Mouse (Mus musculus): Measurements from ENCODE around the gene Idnk. TPM values are rescaled to one million over a fixed set of nuclear protein-coding genes. Genes with fewer than 3 reads are reported as not detected.

Gene Idnk
- polyA plus RNA-seq, 1 experiment from 2014 or later, result 25.8 TPM

DNA sequence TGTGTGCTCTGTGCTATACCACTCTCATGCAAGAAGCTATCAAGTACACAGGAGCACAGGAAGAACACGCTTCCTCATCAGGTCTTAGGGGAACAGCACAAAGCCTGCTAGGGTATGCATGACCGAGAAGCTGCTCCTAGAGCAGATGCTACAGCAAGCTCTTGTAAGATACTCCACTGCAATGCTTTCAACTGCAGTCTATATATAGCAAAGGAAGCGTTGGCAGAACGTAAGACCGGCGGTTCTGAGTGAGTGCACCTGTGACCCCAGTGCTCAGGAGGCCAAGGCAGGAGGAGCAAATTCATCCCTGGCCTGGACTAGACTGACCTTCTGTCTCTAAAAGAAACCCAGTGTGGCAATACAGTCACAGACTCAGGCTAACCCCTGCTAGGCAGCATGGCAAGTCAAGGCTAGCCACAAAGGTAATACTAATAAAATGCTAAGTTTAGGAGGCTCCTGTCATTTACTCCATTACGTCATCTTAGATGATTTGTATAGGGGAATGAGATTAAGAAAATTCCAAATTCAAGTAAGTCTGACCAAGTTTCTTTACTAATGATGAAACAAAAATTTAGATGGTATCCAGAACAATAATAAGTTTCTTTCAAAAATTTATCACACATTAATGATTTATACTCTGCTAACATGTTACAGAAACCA lies 40.7 kb downstream of the Idnk start:
- Histone ChIP-seq H3K27me3 (replicated peaks) (no peaks in the 10 kb centered on the region), H3K9me3 (replicated peaks) (no peaks in the 10 kb centered on the region), H3K27ac (no peak overlapping the region), H3K4me1 (peaks cover 8% of the 10 kb centered on the region), H3K4me2 (no peak overlapping the region), H3K36me3 (peaks cover 46% of the 10 kb centered on the region), H3K4me3 (no peak overlapping the region), H3K9ac (no peak overlapping the region)
- WGBS (ENCODE audit: insufficient replicate concordance), result 86% methylated on average over 7 of the region's 7 CpGs
- no peak for ATAC-seq

DNA sequence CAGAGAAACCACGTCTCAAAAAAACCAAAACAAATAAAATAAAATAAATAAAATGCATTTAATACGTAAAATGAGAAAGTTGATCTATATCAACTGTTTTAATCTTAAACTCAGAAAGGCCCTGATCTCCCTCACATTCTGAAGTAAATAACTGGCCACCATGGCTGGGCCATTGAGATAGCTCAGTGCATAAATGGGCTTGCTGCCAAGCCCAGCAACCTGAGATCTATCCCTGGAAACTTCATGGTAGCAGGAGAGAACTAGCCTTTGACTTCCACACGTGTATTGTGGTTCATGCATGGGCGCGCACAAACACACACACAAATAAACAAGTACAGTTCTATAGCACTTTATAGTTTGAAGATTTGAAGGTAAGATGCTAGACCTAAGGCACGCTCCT lies 43.9 kb downstream of the Idnk start:
- 75% methylated on average over 6 of the region's 6 CpGs for WGBS (ENCODE audit: insufficient replicate concordance)
- no peak for ATAC-seq
- Histone ChIP-seq H3K27me3 (replicated peaks) (no peaks in the 10 kb centered on the region), H3K4me3 (no peak overlapping the region), H3K9me3 (replicated peaks) (no peaks in the 10 kb centered on the region), H3K4me2 (no peak overlapping the region), H3K36me3 (peaks cover 19% of the 10 kb centered on the region), H3K4me1 (peaks cover 21% of the 10 kb centered on the region), H3K27ac (no peak overlapping the region), H3K9ac (no peak overlapping the region)

DNA sequence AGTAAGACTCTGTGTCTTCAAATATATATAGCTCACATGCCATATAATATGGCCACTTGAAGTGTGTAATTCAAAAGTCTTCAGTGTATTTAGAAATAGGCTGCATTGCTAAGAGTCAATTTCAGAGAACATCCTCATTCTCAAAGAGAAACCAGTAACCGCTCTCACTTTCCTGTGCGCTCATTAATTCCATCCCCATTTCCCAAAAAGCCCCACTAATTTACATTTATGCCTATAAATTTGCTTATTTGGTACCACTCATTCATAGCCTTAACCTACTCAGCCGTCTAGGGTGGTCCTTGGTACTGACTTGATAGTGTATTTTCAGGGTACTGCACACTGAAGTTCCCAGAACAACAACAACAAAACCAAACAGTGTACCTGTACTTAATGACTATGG lies 44.5 kb downstream of the Idnk start:
- 90% methylated on average over 3 of the region's 3 CpGs for WGBS (ENCODE audit: insufficient replicate concordance)
- ATAC-seq, result no peak
- Histone ChIP-seq H3K4me3 (no peak overlapping the region), H3K27me3 (replicated peaks) (no peaks in the 10 kb centered on the region), H3K9me3 (replicated peaks) (no peaks in the 10 kb centered on the region), H3K27ac (no peak overlapping the region), H3K4me1 (peaks cover 25% of the 10 kb centered on the region), H3K4me2 (no peak overlapping the region), H3K9ac (no peak overlapping the region), H3K36me3 (peaks cover 13% of the 10 kb centered on the region)

DNA sequence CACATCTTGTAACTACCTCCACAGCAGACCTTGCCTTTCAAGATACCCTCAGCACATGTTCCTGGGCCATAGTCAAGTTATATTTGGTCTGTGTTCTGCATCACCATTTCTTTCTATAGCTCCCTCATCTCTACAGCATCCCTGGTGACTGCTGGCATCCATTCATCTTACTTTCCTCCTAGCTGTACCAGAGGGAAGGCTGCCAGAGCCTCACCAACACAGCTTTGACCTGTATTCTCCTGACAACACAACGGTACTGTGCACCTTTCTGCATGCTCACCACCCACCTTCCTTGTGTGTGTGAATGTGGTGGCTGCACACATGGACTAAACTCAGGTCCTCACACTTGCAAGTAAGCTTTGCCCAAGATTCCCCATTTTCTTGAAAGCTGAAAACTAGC lies 45.5 kb downstream of the Idnk start:
- H3K4me2 ChIP-seq, result no peak overlapping the region
- H3K27me3 ChIP-seq (replicated peaks), result no peaks in the 10 kb centered on the region
- H3K4me3 ChIP-seq, result no peak overlapping the region
- no peak for ATAC-seq
- WGBS (ENCODE audit: insufficient replicate concordance), result 78% methylated on average over 1 of the region's 1 CpGs
- peaks cover 3% of the 10 kb centered on the region for H3K36me3 ChIP-seq
- H3K4me1 ChIP-seq, result peaks cover 24% of the 10 kb centered on the region
- no peaks in the 10 kb centered on the region for H3K9me3 ChIP-seq (replicated peaks)
- H3K27ac ChIP-seq, result no peak overlapping the region
- H3K9ac ChIP-seq, result no peak overlapping the region

DNA sequence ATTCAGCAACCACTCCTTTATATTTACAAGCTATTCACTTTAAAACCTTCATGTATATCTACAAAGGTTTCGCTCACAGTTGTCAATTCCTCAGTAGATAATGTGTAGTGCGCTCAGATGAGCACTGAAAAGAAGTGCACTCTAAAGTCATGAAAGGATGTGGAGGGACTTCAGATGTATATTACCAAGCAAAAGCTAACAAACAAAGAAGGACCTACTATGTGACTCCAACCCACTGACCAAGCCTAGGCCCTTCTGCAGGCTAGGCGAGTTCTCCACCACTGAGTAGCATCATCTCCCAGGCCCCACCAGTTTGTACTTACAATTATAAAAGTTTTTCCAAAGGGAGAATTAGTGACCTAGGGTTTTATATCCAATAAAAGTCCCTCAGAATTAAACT lies 46.8 kb downstream of the Idnk start:
- no peak overlapping the region for H3K4me2 ChIP-seq
- H3K27me3 ChIP-seq (replicated peaks), result no peaks in the 10 kb centered on the region
- no peak for ATAC-seq
- H3K27ac ChIP-seq, result no peak overlapping the region
- H3K4me3 ChIP-seq, result no peak overlapping the region
- H3K36me3 ChIP-seq, result no peaks in the 10 kb centered on the region
- H3K9ac ChIP-seq, result no peak overlapping the region
- H3K4me1 ChIP-seq, result peaks cover 30% of the 10 kb centered on the region
- no peaks in the 10 kb centered on the region for H3K9me3 ChIP-seq (replicated peaks)
- WGBS (ENCODE audit: insufficient replicate concordance), result 83% methylated on average over 3 of the region's 3 CpGs

DNA sequence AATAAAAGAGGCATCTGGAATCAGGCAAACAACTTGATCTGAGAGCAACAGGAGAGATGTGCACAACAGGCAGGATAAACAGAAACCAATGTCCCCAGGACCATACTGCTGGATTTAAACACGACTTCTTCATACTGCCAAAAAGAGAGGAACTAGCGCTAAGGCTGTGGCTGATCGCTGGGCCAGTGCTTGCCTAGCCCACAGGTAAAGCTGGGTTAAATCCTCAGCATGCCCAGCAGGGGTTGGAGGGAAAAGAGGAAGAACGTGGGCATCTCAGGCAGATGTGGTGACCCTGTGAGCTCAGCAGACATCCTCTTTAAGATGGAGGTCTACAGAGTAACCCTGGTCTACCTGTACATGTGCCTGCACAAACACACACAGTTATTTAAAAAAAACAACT lies 47.5 kb downstream of the Idnk start:
- ATAC-seq, result no peak
- WGBS (ENCODE audit: insufficient replicate concordance), result 35% methylated on average over 4 of the region's 4 CpGs
- Histone ChIP-seq H3K4me2 (no peak overlapping the region), H3K36me3 (no peaks in the 10 kb centered on the region), H3K4me1 (peaks cover 36% of the 10 kb centered on the region), H3K9me3 (replicated peaks) (no peaks in the 10 kb centered on the region), H3K9ac (no peak overlapping the region), H3K27ac (no peak overlapping the region), H3K4me3 (no peak overlapping the region), H3K27me3 (replicated peaks) (no peaks in the 10 kb centered on the region)

DNA sequence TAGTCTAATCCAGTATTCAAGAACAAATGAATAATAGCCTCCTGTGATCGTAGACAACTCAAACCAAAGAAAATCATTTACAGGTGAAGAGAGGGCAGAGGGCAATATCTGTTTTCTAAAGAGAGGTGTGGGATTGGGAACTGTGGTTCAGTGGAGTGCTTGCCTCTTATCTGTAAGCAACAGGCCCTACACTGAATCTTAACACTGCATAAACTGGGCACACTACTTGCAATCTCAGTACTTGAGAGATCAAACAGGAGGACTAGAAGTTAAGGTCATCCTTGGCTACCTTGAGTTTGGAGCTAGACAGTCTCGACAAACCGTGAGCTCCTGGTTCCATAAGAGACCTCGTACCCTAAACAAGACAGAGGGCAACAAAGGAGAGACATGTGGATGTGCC lies 48.6 kb downstream of the Idnk start:
- no peak overlapping the region for H3K4me2 ChIP-seq
- H3K9me3 ChIP-seq (replicated peaks), result no peaks in the 10 kb centered on the region
- H3K9ac ChIP-seq, result no peak overlapping the region
- H3K4me1 ChIP-seq, result peaks cover 43% of the 10 kb centered on the region
- H3K4me3 ChIP-seq, result no peak overlapping the region
- H3K27me3 ChIP-seq (replicated peaks), result no peaks in the 10 kb centered on the region
- H3K27ac ChIP-seq, result no peak overlapping the region
- ATAC-seq, result no peak
- 74% methylated on average over 4 of the region's 4 CpGs for WGBS (ENCODE audit: insufficient replicate concordance)
- no peaks in the 10 kb centered on the region for H3K36me3 ChIP-seq

DNA sequence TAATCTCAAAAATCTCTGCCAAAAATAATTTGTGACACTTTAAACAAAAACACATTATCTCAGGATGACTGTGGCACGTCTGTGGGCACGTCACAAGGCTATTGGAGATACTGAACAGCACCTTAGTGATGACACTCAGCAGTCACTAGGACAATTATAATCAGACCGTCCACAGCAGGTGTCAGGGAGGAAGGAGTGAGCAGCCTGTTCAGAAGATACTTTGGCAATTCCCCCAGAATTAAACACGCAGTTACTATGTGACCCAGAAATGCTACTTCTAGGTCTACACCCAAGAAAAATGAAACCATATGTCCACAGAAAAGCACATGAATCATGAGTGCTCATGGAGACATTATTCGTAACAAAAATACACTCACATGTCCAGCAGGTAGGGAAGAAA lies 53.0 kb downstream of the Idnk start:
- Histone ChIP-seq H3K4me2 (no peak overlapping the region), H3K36me3 (0 out of 2 replicates have a peak, but pooled peaks cover 3% of the 10 kb centered on the region), H3K27me3 (replicated peaks) (no peaks in the 10 kb centered on the region), H3K9me3 (replicated peaks) (no peaks in the 10 kb centered on the region), H3K27ac (no peak overlapping the region), H3K4me1 (peaks cover 61% of the 10 kb centered on the region), H3K9ac (no peak overlapping the region), H3K4me3 (no peak overlapping the region)
- ATAC-seq, result no peak
- 76% methylated on average over 5 of the region's 5 CpGs for WGBS (ENCODE audit: insufficient replicate concordance)

DNA sequence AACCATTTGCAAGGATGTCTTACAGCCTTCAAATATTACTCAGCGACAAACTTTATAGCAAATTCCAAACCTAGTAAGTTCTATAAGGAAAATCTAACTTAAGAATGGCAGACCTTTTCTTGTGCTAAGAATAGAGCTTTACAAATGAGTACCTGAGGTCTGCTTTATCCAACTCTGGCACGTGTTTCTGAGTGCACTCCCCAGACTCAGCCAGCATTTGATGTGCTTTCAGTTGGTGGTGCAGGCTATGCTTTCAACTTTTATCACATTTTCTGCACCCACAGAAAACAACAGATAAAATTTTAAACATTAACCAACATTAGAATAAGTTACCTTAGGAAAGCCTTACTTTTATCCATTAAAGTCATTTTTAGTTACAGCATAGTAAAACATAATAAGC lies 55.1 kb downstream of the Idnk start:
- ATAC-seq, result no peak
- Histone ChIP-seq H3K9me3 (replicated peaks) (no peaks in the 10 kb centered on the region), H3K4me3 (no peak overlapping the region), H3K4me1 (peaks cover 57% of the 10 kb centered on the region), H3K4me2 (no peak overlapping the region), H3K27me3 (replicated peaks) (no peaks in the 10 kb centered on the region), H3K36me3 (0 out of 2 replicates have a peak, but pooled peaks cover 3% of the 10 kb centered on the region), H3K27ac (no peak overlapping the region), H3K9ac (no peak overlapping the region)
- WGBS (ENCODE audit: insufficient replicate concordance), result 70% methylated on average over 2 of the region's 2 CpGs

DNA sequence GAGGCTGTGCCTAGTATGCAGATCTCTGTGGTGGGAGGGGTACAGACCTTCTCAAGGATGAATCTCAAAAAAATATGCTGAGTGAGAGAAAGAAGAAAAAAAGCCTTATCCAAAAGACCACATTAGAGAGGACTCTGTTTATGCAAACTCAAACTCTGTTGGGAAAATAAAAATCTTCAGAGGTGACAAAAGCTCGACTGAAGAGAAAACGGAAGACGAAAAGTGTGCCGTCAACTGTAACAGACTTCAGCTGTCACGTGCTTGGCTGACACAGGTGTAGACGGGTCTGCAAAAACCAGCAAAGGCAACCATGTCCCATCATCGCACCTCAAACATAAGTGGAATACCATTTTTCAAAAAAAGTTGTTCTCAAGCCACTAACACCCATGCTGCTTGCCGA lies 56.4 kb downstream of the Idnk start:
- no peak overlapping the region for H3K27ac ChIP-seq

More for the DNA sequence above, 56.4 kb downstream of the Idnk start:
- H3K9me3 ChIP-seq (replicated peaks), result no peaks in the 10 kb centered on the region
- H3K9ac ChIP-seq, result no peak overlapping the region; the same call in 1 of the 2 replicates
- 62% methylated on average over 8 of the region's 8 CpGs for WGBS (ENCODE audit: insufficient replicate concordance)
- 0 out of 2 replicates have a peak, but pooled peaks cover 3% of the 10 kb centered on the region for H3K36me3 ChIP-seq
- ATAC-seq, result no peak
- peak overlapping the region; percentile 85 for H3K4me2 ChIP-seq
- H3K4me1 ChIP-seq, result peaks cover 52% of the 10 kb centered on the region
- no peaks in the 10 kb centered on the region for H3K27me3 ChIP-seq (replicated peaks)
- H3K4me3 ChIP-seq, result peak overlapping the region; percentile 96

Other genes starting within 250 kb of the Idnk start
- 0.27 and 0.43 TPM in 2 replicates for gene Spock1, start 249.3 kb upstream of the Idnk start, polyA plus RNA-seq (2016; fragmentation: Nextera tagmentation; extraction: Ambion mirVana)
- 1.3 and 1.5 TPM in 2 replicates for gene Klhl3, start 44.1 kb upstream of the Idnk start, polyA plus RNA-seq (2016; fragmentation: Nextera tagmentation; extraction: Ambion mirVana)
- 12.6 and 13.7 TPM in 2 replicates for gene Hnrnpa0, start 29.1 kb upstream of the Idnk start, polyA plus RNA-seq (2016; fragmentation: Nextera tagmentation; extraction: Ambion mirVana)
- gene Ubqln1, start 58.0 kb downstream of the Idnk start, polyA plus RNA-seq (2016; fragmentation: Nextera tagmentation; extraction: Ambion mirVana), result 83.3 and 83.6 TPM in 2 replicates
- 9.0 and 9.1 TPM in 2 replicates for gene Gkap1, start 118.0 kb downstream of the Idnk start, polyA plus RNA-seq (2016; fragmentation: Nextera tagmentation; extraction: Ambion mirVana)
- 0.06 and 0.14 TPM in 2 replicates for gene Kif27, start 201.5 kb downstream of the Idnk start, polyA plus RNA-seq (2016; fragmentation: Nextera tagmentation; extraction: Ambion mirVana)
- 27.5 and 27.6 TPM in 2 replicates for gene 2210016F16Rik, start 227.6 kb downstream of the Idnk start, polyA plus RNA-seq (2016; fragmentation: Nextera tagmentation; extraction: Ambion mirVana)
- gene Rmi1, start 244.6 kb downstream of the Idnk start, polyA plus RNA-seq (2016; fragmentation: Nextera tagmentation; extraction: Ambion mirVana), result 22.3 and 25.4 TPM in 2 replicates
- gene Hnrnpk, start 245.7 kb downstream of the Idnk start, polyA plus RNA-seq (2016; fragmentation: Nextera tagmentation; extraction: Ambion mirVana), result 906 and 911 TPM in 2 replicates